Mouse (Mus musculus): ENCODE measurements around the gene Fmod.

The Fmod gene

GRCm38 (mm10) chr1:134055666-134056245, 18.7 kb downstream of the Fmod start:
- CTCF ChIA-PET = interaction anchor here (0.5 to 0.6 kb wide), 3 partner anchors 10 to 800 kb away, joined by 4 read pairs; no protein-coding TSS in a partner anchor

- CTCF ChIA-PET = interaction anchor here (0.5 to 0.6 kb wide), 3 partner anchors 10 to 800 kb away, joined by 4 read pairs; no protein-coding TSS in a partner anchor
These were observed 19.2 kb downstream of the Fmod start for GRCm38 (mm10) chr1:134056285-134056684.

DNA sequence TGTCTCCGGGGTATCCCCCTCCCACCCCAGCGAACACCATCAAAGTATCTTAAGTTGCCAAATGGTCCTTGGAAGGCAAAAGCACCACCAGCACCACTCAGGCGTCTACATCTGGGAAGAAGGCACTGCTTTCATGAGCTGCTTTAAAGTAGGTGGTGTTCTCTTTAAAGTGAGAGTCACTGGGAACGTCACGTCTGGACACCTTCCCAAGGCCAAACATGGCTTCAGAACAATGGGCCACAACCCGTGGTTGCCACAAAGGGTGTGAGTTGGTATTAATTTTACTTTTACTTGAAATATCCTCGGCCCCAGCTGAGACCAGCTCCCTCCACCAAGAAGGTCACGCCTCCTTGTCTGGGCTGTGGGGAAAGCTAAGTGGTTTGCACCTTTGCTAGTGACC, 20.7 kb downstream of the Fmod start:
- CTCF ChIA-PET = interaction anchor here (0.6 kb wide), 1 partner anchor 45 kb away, joined by 4 read pairs; no protein-coding TSS in a partner anchor

DNA sequence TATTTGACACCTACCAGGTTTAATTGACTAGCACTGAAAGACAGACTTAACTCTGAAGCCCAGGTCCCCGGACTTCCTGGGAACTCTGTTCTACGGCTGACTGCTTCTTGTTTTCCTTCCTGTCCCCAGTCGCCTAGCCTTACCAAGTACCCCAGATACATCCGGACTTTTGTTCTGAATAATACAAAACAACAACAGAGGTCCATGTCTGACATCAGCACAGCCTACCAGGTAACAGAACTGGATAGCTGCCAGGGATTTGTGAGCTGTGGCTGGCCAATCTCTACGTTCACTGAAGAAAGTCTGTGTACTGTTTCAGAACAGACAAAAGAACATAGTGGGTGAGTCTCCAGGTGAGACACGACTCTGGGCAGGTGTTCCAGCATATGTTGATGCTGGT, 21.8 kb downstream of the Fmod start:
- CTCF ChIA-PET = interaction anchor here (0.5 to 1.2 kb wide), 6 partner anchors 14 to 286 kb away, joined by 3 to 12 read pairs (median 3); no protein-coding TSS in a partner anchor

DNA sequence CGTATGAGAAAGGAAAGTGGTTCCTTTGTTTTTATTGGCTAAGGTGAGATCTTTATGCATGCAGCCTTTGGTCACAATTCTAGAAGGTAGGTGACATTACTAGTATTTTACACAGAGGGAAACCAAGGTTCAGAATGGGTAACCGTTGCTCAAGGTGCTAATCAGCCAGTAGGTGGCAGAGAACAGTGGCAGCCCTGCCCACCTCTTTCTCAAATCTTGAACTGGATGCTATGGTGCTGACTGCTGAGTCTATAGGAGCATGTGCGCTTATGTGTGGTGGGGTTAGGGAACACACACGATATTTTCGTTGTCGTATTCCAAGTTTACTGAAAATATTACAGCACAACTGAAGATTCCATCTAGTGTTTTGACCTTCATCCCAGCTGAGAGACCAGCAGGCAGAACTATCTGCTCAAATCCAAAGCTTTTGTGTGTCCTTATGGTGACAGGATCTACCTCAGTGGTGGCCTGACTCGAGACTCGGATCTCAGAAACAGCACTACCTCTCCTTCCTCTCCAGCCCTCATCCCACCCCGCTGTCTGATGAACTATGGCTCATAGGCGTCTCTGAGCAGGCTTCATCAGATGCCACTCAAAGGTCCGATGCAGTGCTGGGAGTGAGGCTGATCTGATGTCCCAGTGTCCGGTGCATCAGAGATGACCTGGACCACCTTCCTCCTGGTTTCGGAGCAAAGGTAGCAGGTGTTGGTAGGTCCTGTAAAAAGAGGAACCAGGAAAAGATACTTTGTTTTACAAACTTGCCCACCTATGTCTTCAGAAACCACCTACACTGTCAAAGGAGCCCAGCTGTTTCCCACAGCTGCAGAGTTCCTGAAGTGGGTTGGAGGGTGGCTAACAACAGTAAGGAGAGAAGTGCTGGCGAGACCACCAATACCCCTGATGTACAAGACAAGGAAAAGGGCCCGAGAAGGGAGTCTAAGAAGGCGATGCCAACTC, 23.0 kb downstream of the Fmod start:
- CTCF ChIA-PET = interaction anchor here (0.6 to 2.2 kb wide), 9 partner anchors 15 to 159 kb away, joined by 3 to 14 read pairs (median 4); partner anchors contain the start of gene Btg2

- CTCF ChIA-PET = interaction anchor here (1.4 to 2.2 kb wide), 4 partner anchors 14 to 46 kb away, joined by 4 to 14 read pairs (median 12); partner anchors contain the start of gene Btg2
These were observed 24.0 kb downstream of the Fmod start for GRCm38 (mm10) chr1:134060849-134061569.

DNA sequence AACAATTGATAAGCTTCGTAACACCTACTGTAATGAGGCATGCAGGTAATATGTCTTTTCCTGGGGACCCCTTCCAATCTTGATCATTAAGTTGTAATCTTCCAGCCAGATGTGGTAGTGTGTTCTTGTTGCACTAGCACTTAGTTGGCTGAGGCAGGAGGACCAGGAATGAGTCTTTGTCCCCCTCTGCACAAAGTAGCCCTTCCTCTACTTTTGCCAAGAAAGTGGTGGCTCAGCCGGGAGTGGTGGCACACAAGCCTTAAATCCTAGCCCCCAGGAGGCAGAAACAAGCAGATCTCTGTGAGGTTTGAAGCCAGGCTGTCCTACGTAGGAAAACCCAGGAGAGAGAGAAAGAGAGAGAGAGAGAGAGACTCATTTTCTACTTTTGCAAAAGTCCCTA, 24.9 kb downstream of the Fmod start:
- CTCF ChIA-PET = interaction anchor here (0.6 to 2.1 kb wide), 4 partner anchors 13 to 82 kb away, joined by 3 to 10 read pairs (median 8); no protein-coding TSS in a partner anchor

DNA sequence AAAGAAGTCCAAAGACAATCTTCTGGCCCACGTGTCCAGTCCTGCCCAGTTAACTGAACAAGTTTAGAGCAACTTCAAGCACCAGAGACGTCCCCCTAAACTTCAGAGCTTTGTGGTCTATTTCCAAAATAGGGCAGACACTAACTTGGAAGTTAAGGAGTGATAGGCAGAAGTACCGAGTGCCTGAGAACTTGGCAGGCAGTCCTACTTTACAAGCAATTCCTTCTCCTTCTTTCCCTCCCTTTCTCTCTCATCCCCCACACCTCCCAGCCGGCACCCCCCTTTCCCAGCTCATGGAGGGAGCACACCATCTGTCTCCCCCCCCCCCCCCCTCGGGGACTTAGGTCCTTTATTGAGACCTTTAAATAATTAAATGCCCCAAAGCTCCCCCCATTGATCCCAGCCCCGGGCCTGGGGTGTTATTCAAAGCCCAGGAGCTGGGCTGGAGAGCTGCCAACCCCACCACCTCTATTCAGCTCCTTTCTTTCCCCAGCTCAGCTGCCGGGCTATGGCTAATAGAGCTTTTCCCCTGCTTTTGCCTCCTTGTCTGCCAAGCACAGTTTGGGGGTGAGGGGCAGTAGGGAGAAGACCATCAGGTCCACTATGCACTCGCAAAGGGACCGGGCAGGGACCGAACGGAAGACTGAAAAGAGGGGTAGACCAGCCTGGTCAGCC, 25.5 kb downstream of the Fmod start:
- CTCF ChIA-PET = interaction anchor here (0.6 to 1.5 kb wide), 4 partner anchors 13 to 83 kb away, joined by 3 to 17 read pairs (median 8); no protein-coding TSS in a partner anchor

- CTCF ChIA-PET = interaction anchor here (1.4 to 1.5 kb wide), 2 partner anchors 12 to 31 kb away, joined by 6 to 17 read pairs; no protein-coding TSS in a partner anchor
These were observed 26.2 kb downstream of the Fmod start for GRCm38 (mm10) chr1:134063086-134063772.

- CTCF ChIA-PET = interaction anchor here (1.4 kb wide), 1 partner anchor 30 kb away, joined by 17 read pairs; no protein-coding TSS in a partner anchor
These were observed 26.7 kb downstream of the Fmod start for GRCm38 (mm10) chr1:134063773-134064125.

GRCm38 (mm10) chr1:134064296-134064831, 27.3 kb downstream of the Fmod start:
- CTCF ChIA-PET = no interaction called here

- CTCF ChIA-PET = no interaction called here
These were observed 28.3 kb downstream of the Fmod start for GRCm38 (mm10) chr1:134065241-134065809.

- CTCF ChIA-PET = interaction anchor here (1.4 to 1.7 kb wide), 2 partner anchors 10 to 27 kb away, joined by 4 read pairs; no protein-coding TSS in a partner anchor
These were observed 29.5 kb downstream of the Fmod start for GRCm38 (mm10) chr1:134066554-134066953.

- CTCF ChIA-PET = interaction anchor here (0.9 to 1.7 kb wide), 4 partner anchors 10 to 32 kb away, joined by 3 to 4 read pairs (median 4); no protein-coding TSS in a partner anchor
These were observed 30.1 kb downstream of the Fmod start for GRCm38 (mm10) chr1:134067143-134067619.

DNA sequence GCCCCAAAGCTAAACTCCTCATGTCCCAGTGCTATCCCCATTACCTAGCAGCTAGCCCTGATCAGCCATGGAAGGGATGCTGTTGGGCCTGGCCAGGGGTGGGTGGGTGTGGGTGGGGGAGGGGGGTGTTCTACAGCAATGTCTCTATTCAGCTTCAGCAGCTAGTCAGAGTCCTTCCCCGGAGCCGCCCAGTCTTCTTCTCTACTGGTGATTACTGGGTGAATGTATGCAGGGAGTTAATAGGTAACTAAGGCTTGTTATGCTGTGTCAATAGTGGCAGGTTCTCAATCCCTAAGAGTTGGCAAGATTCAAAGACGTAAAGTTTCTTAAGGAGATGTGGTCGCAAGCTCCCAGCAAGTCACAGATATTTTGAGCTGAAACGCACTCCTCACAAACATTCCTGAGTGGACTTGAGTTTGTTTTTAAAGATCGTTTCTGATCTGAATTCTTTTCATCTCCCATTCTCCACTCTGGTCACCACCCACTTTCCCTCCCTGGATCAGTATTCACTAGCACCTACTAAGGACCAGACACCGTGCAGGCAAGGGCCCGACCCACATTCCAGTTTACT, 33.1 kb downstream of the Fmod start:
- CTCF ChIA-PET = no interaction called here

GRCm38 (mm10) chr1:134071411-134072018, 34.5 kb downstream of the Fmod start:
- CTCF ChIA-PET = interaction anchor here (0.6 kb wide), 1 partner anchor 375 kb away, joined by 6 read pairs; no protein-coding TSS in a partner anchor

DNA sequence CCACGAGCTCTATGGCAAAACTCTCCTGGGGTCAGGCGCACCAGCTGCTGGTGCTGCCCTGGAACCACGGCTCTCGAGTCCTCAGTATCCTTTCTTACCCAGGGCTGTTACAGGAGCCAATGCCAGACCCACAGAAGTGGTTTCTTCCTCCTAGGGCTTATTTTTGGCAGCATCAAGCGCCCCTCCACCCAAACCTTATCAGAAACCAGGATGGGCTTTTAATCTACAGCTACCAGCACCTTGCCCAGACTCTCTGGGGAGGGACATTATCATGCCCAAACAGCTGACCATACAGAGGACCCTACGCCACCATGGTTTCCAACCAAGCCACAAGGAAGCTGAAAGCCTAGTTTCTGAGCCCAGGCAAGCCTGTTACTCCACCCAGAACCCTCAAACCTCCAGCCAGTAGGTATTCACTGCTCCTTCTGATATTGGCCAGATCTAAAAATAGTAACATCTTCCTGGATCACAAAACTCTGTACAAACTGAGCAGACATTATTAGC, 36.1 kb downstream of the Fmod start:
- CTCF ChIA-PET = no interaction called here

GRCm38 (mm10) chr1:134073658-134074057, 36.6 kb downstream of the Fmod start:
- CTCF ChIA-PET = no interaction called here
